In genomic region chr19:10751607-10752006, GRCm38 (mm10) we compare ENCODE assay signal across 19 mouse cellular contexts. TPM values are rescaled to one million over a fixed set of nuclear protein-coding genes. Genes with fewer than 3 reads are reported as not detected.
DNase-seq lines count a peak whose midpoint lies in the region; ATAC-seq lines count a peak whose summit lies in the region.
"Had no signal": no experiment of that assay in that cellular context is flagged by ENCODE, and none has a peak within 500 bp of the region (broad histone marks: within the 10 kb centered on the region; RNA-seq: fewer than 3 reads in every experiment).

No protein-coding gene starts in this region.

- H3K4me3 ChIP-seq in limb, embryonic 10.5 days: no peak overlapping the region
- H3K4me3 ChIP-seq: embryonic facial prominence, embryonic 12.5 days; forebrain, embryonic 15.5 days; heart, adult 2 months; heart, embryonic 15.5 days; hindbrain, embryonic 13.5 days had no signal

- no peak overlapping the region for H3K27ac ChIP-seq in limb, embryonic 10.5 days
- H3K27ac ChIP-seq: embryonic facial prominence, embryonic 12.5 days; forebrain, embryonic 15.5 days; heart, adult 2 months; heart, embryonic 15.5 days; hindbrain, embryonic 13.5 days; hindbrain, postnatal 0 days had no signal

- H3K36me3 ChIP-seq in limb, embryonic 10.5 days: no peaks in the 10 kb centered on the region
- H3K36me3 ChIP-seq: embryonic facial prominence, embryonic 12.5 days; forebrain, embryonic 15.5 days; heart, embryonic 15.5 days; hindbrain, embryonic 13.5 days had no signal

- H3K9me3 ChIP-seq in limb, embryonic 10.5 days (replicated peaks): no peaks in the 10 kb centered on the region
- H3K9me3 ChIP-seq: embryonic facial prominence, embryonic 12.5 days; forebrain, embryonic 15.5 days; heart, embryonic 15.5 days; hindbrain, embryonic 13.5 days had no signal

- peak; percentile 15 for ATAC-seq in CD4-positive, CD25-positive, alpha-beta regulatory T cell, adult 4 months
- ATAC-seq: forebrain, embryonic 15.5 days; hindbrain, postnatal 0 days had no signal

- 80% methylated on average over 1 of the region's 1 CpGs for WGBS in limb, embryonic 10.5 days

- DNase-seq in CD4-positive helper T cell, adult 2 months (ENCODE audit: low read depth, low spot score): peak; percentile 78
- DNase-seq in naive thymus-derived CD4-positive, alpha-beta T cell, adult 2 months (ENCODE audit: low read depth): peak; percentile 83
- DNase-seq in thymus, postnatal 14 days: peak; percentile 66
- no peak for DNase-seq in cerebellum, postnatal 10 days
- DNase-seq in limb, embryonic 10.5 days (ENCODE audit: low spot score): no peak
- no peak for DNase-seq in retina, postnatal 1 day
- DNase-seq: adrenal gland, adult 2 months; adrenal gland, postnatal 25 days; cerebellum, adult 2 months; cerebellum, postnatal 14 days; gastrocnemius, postnatal 10 days; heart, adult 2 months; heart, postnatal 14 days had no signal

- H3K4me1 ChIP-seq in limb, embryonic 10.5 days: no peaks in the 10 kb centered on the region
- H3K4me1 ChIP-seq: embryonic facial prominence, embryonic 12.5 days; forebrain, embryonic 15.5 days; heart, embryonic 15.5 days had no signal

- no peaks in the 10 kb centered on the region for H3K27me3 ChIP-seq in limb, embryonic 10.5 days (ENCODE audit: low read depth, poor library complexity, severe bottlenecking)
- H3K27me3 ChIP-seq: embryonic facial prominence, embryonic 12.5 days; forebrain, embryonic 15.5 days; heart, embryonic 15.5 days; hindbrain, embryonic 13.5 days had no signal

RNA-seq across cellular contexts. Expression of gene Cd5, which starts 12.8 kb away (rescaled TPM):
- 100 to 1,000 TPM; 449 to 646 TPM for polyA plus RNA-seq in CD4-positive, CD25-positive, alpha-beta regulatory T cell, adult 4 months (2017; shearing (Covaris generic))
- polyA plus RNA-seq in limb, embryonic 10.5 days (2016; fragmentation: Nextera tagmentation; extraction: Ambion mirVana): 0.06 and 0.26 TPM in 2 replicates

Comparison
In these comparisons a context has a peak if more than half of its experiments do, and no peak if none do; other contexts are left out.
1. DNase-seq: peak in CD4-positive helper T cell, adult 2 months (single experiment), naive thymus-derived CD4-positive, alpha-beta T cell, adult 2 months (single experiment) and thymus, postnatal 14 days (single experiment); none in cerebellum, postnatal 10 days (0 of 2), limb, embryonic 10.5 days (single experiment) and retina, postnatal 1 day (single experiment).
2. RNA of gene Cd5, which starts 12.8 kb away (polyA plus RNA-seq): 449 to 646 TPM in CD4-positive, CD25-positive, alpha-beta regulatory T cell, adult 4 months; 0.06 to 0.26 TPM in limb, embryonic 10.5 days; every median in the first group is over 100 times any median in the second.